Mouse (Mus musculus) cerebellum, adult 2 months (tissue): ENCODE results near the gene Akr1b10.

Source experiments
- CTCF ChIP-seq: fragments of 200-500 bp; IDR thresholded peaks from 2 replicates; pipeline ENCODE4 v1.5.1; 2011; ENCODE audit warnings: low read depth, mild to moderate bottlenecking, control low read depth, low read length, moderate library complexity, borderline replicate concordance; ENCODE audit not compliant: insufficient read depth
- POLR2A ChIP-seq: fragments of 200-500 bp; IDR thresholded peaks from 2 replicates; pipeline ENCODE4 v1.6.1; 2011; ENCODE audit warnings: low read length, control low read depth, borderline replicate concordance; ENCODE audit not compliant: insufficient read depth

- peak; percentile 40; the same call in 1 of the 2 replicates for TF ChIP-seq CTCF
- TF ChIP-seq POLR2A = no peak
These were observed 12.2 kb upstream of the Akr1b10 start for GRCm38 (mm10) chr6:34371700-34372351.
